Mouse (Mus musculus) brain, embryonic 14.5 days (tissue): ENCODE measurements at regions not wholly inside any gene's neighbourhood (a gene's known extent, or its start where the extent isn't known, plus 50 kb on each side); places are given as distances from the start of the nearest gene placed in this dataset.

Experiments used
- CTCF ChIP-seq: fragments of 200-500 bp; IDR thresholded peaks from 2 replicates; pipeline ENCODE4 v1.5.1; 2012; ENCODE audit warnings: inconsistent platforms, mild to moderate bottlenecking, moderate library complexity, borderline replicate concordance; ENCODE audit not compliant: insufficient read depth, insufficient read length; ENCODE audit errors: extremely low read depth
- POLR2A ChIP-seq: fragments of 200-500 bp; IDR thresholded peaks from 2 replicates; pipeline ENCODE4 v1.6.1; 2012; ENCODE audit warnings: mild to moderate bottlenecking, inconsistent platforms, borderline replicate concordance; ENCODE audit not compliant: poor library complexity, insufficient read depth, insufficient read length, severe bottlenecking; ENCODE audit errors: extremely low read depth

DNA sequence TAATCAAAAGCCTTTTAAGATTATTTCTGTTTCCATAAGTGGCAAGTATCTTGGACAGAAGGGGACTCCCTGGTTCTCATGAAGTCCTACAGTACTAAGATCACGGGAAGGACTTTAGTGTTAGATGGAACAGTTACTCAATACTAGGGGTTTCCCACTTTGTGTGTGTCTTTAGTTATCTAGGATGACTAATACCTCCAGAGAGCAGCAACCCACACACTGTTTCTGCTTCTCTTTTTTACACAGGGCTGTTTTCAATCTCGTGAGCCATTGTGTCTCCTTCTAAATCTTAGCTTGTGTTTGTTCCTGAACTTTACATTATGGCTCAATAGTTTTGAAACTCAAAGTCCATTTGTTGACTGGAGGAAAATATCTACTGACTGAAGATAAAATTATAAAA lies 496.5 kb upstream of the Impg1 start:
- TF ChIP-seq CTCF: no peak
- TF ChIP-seq POLR2A: no peak
